Mouse (Mus musculus) adrenal gland, adult 2 months (tissue): ENCODE measurements around the gene Ckm. TPM values are rescaled to one million over a fixed set of nuclear protein-coding genes. Genes with fewer than 3 reads are reported as not detected.

Experiments used
- DNase-seq: peaks from one replicate; pipeline ENCODE4 v3.0.0; 2021
- microRNA-seq, 2 experiments: library from miRNA; unstranded; fragments of <30 nt; microRNA quantifications; one replicate each; pipeline ENCODE4 v1.2.0; 2021
- polyA plus RNA-seq: library from polyadenylated mRNA; depleted of rRNA; stranded (reverse); fragments of >200 nt; gene quantifications from 2 replicates; pipeline ENCODE4 v1.2.3, GENCODE M21; 2012; rRNA removed
- total RNA-seq, 2 experiments: library from RNA; stranded (reverse); gene quantifications; 2 replicates each; pipeline ENCODE4 v1.2.3; 2021

The Ckm gene
- total and polyA plus RNA-seq, 3 experiments, result 1.0 TPM; not detected in 2

DNA sequence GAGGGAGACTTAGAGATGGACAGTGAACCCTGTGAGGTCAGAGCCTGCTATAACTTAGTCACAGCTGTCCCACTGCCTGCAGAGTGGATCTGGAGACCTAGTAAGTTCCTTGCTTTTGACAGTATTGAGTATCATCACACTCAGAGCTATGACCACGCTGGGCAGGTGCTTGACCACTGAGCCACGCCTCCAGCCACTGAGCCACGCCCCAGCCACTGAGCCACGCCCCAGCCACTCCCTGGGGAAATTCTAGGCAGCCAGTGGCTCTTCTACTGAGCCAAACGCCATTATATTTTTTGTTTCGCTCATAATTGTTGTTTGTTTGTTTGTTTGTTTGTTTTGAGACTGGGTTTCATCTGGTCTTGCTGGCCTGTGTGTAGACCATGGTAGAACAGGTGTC, 63.1 kb downstream of the Ckm start:
- peak; percentile 46 for DNase-seq

DNA sequence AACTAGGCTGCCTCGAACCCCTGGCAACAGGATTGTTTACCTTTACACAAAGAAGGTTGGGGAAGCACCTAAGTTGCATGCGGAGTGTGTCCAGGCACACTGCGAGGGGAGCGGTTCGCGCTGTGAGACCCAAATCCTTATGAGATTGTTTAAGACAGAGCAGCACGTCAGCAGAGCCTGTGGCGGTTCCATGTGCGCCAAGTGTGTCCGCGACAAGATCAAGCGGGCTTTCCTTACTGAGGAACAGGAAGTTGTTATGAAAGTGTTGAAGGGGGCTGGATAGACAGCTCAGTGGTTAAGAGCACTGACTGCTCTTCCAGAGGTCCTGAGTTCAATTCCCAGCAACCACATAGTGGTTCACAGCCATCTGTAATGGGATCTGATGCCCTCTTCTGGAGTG, 63.7 kb downstream of the Ckm start:
- no peak for DNase-seq

DNA sequence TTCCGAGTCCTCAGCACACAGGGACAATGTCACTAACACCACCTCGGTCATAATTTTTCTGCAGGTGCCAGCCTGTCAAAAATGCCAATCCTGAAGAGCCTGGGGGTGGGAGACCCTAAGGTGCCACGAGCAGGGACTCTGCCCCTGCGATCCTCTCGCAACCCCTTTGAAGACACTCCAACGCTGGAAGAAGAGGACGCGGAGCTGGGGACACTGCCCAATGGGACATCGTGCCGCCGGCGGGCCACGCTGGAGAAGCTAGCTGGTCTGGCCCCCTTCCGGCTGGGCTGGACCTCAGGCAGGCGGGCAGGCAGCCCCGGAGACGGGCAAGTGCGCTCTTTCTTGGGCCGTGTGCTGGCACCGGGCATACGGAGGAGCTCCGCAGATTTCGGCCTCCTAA, 64.8 kb downstream of the Ckm start:
- DNase-seq, result no peak

DNA sequence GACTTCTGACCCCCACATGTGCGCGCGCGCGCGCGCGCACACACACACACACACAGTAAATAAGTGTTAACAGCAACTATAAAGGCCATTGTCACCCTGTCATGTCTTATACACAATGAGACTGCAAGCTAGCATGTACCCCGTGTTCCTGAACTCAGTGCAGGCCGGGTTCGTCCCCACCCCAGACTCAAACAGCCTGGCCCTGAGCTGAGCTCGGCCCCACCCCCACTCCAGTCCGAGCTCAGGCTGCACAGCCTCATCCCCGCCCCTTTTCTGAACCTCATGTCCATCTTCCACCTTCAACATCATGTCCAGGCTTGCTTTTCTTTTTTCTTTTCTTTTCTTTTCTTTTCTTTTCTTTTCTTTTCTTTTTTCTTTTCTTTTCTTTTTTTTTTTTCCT, 65.7 kb downstream of the Ckm start:
- no peak for DNase-seq

DNA sequence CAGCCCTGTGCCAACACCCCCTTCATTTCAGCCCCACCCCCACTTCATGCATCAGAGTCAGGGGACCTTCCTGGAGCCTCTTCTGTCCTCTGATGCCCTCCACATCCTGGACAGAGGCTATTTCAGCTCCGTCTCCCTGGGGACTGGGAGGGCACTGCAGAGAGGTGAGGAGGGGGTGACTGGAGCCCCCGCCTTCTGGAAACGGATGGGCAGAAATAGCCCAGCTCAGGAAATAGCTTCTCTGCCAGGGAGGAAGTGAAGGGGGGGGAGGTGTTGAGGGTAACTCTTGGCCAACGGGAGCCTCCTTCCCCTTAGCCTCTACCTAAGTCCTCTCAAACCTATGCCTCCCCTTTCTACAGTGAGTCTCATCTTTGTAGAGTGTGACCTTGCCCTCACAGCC, 67.8 kb downstream of the Ckm start:
- DNase-seq, result peak; percentile 78

Small RNA genes within 50 kb of the gene (microRNA-seq; reads per million reads assigned to microRNA genes)
- gene Mir343, result 0 reads per million in 2 experiments

Other genes starting within 250 kb of the Ckm start
- under 1 TPM; 0.41 to 0.58 TPM for gene Gipr, start 238.6 kb upstream of the Ckm start, total RNA-seq
- gene Gipr, start 238.6 kb upstream of the Ckm start, polyA plus RNA-seq, result 1.6 and 2.6 TPM in 2 replicates
- gene Eml2, start 228.4 kb upstream of the Ckm start, total RNA-seq, result 10 to 100 TPM; 34.7 to 69.4 TPM
- 58.2 and 59.7 TPM in 2 replicates for gene Eml2, start 228.4 kb upstream of the Ckm start, polyA plus RNA-seq
- gene Gpr4, start 192.2 kb upstream of the Ckm start, total RNA-seq, result 10 to 100 TPM in 1 of 2 experiments, 1 to 10 TPM in 1; 6.4 to 11.8 TPM
- gene Gpr4, start 192.2 kb upstream of the Ckm start, polyA plus RNA-seq, result 20.4 and 23.8 TPM in 2 replicates
- gene Opa3, start 176.4 kb upstream of the Ckm start, total RNA-seq, result 10 to 100 TPM; 31.2 to 43.5 TPM
- gene Opa3, start 176.4 kb upstream of the Ckm start, polyA plus RNA-seq, result 30.2 and 32.3 TPM in 2 replicates
- 10 to 100 TPM; 45.8 to 55.8 TPM for gene Vasp, start 133.0 kb upstream of the Ckm start, total RNA-seq
- gene Vasp, start 133.0 kb upstream of the Ckm start, polyA plus RNA-seq, result 136 and 143 TPM in 2 replicates
- not detected for gene Ppm1n, start 124.7 kb upstream of the Ckm start, total RNA-seq
- 0.09 and 0.68 TPM in 2 replicates for gene Ppm1n, start 124.7 kb upstream of the Ckm start, polyA plus RNA-seq
- gene Rtn2, start 122.2 kb upstream of the Ckm start, total RNA-seq, result 1 to 10 TPM; 4.2 to 7.4 TPM
- 14.6 and 19.4 TPM in 2 replicates for gene Rtn2, start 122.2 kb upstream of the Ckm start, polyA plus RNA-seq
- gene Fosb, start 94.7 kb upstream of the Ckm start, total RNA-seq, result 10 to 100 TPM in 1 of 2 experiments, 1 to 10 TPM in 1; 5.8 to 34.5 TPM
- gene Fosb, start 94.7 kb upstream of the Ckm start, polyA plus RNA-seq, result 2.6 and 3.2 TPM in 2 replicates
- gene Ercc1, start 60.0 kb upstream of the Ckm start, total RNA-seq, result 10 to 100 TPM; 36.5 to 40.8 TPM
- 36.3 and 37.8 TPM in 2 replicates for gene Ercc1, start 60.0 kb upstream of the Ckm start, polyA plus RNA-seq
- gene Cd3eap, start 45.3 kb upstream of the Ckm start, total RNA-seq, result 10 to 100 TPM; 13.2 to 13.3 TPM
- gene Cd3eap, start 45.3 kb upstream of the Ckm start, polyA plus RNA-seq, result 12.3 and 21.5 TPM in 2 replicates
- gene Ppp1r13l, start 45.0 kb upstream of the Ckm start, total RNA-seq, result 1 to 10 TPM; 6.5 to 8.3 TPM
- 16.9 and 20.2 TPM in 2 replicates for gene Ppp1r13l, start 45.0 kb upstream of the Ckm start, polyA plus RNA-seq
- gene Ercc2, start 22.8 kb upstream of the Ckm start, total RNA-seq, result 10 to 100 TPM; 21.7 to 25.5 TPM
- 92.3 and 94.7 TPM in 2 replicates for gene Ercc2, start 22.8 kb upstream of the Ckm start, polyA plus RNA-seq
- gene Klc3, start 672 bp upstream of the Ckm start, total RNA-seq, result 1 to 10 TPM in 1 of 2 experiments, under 1 TPM in 1; 0.98 to 5.2 TPM
- 1.3 and 3.7 TPM in 2 replicates for gene Klc3, start 672 bp upstream of the Ckm start, polyA plus RNA-seq
- 10 to 100 TPM; 40.5 to 56.8 TPM for gene Mark4, start 54.0 kb downstream of the Ckm start, total RNA-seq
- gene Mark4, start 54.0 kb downstream of the Ckm start, polyA plus RNA-seq, result 71.6 and 79.0 TPM in 2 replicates
- gene Exoc3l2, start 58.6 kb downstream of the Ckm start, total RNA-seq, result 10 to 100 TPM; 31.9 to 58.8 TPM
- 55.3 and 57.9 TPM in 2 replicates for gene Exoc3l2, start 58.6 kb downstream of the Ckm start, polyA plus RNA-seq
- 10 to 100 TPM in 1 of 2 experiments, 1 to 10 TPM in 1; 9.8 to 13.2 TPM for gene Bloc1s3, start 103.6 kb downstream of the Ckm start, total RNA-seq
- 31.9 and 37.2 TPM in 2 replicates for gene Bloc1s3, start 103.6 kb downstream of the Ckm start, polyA plus RNA-seq
- 10 to 100 TPM; 70.2 to 81.4 TPM for gene Trappc6a, start 103.6 kb downstream of the Ckm start, total RNA-seq
- 253 and 254 TPM in 2 replicates for gene Trappc6a, start 103.6 kb downstream of the Ckm start, polyA plus RNA-seq
- under 1 TPM in 1 of 2 experiments, not detected in 1; 0.14 TPM for gene Nkpd1, start 113.1 kb downstream of the Ckm start, total RNA-seq
- gene Nkpd1, start 113.1 kb downstream of the Ckm start, polyA plus RNA-seq, result 0.38 and 0.64 TPM in 2 replicates
- 10 to 100 TPM; 68.3 to 70.8 TPM for gene Ppp1r37, start 158.3 kb downstream of the Ckm start, total RNA-seq
- gene Ppp1r37, start 158.3 kb downstream of the Ckm start, polyA plus RNA-seq, result 159 and 163 TPM in 2 replicates
- gene Zfp296, start 172.5 kb downstream of the Ckm start, total RNA-seq, result under 1 TPM; 0.69 to 0.98 TPM
- gene Zfp296, start 172.5 kb downstream of the Ckm start, polyA plus RNA-seq, result 3.1 and 3.4 TPM in 2 replicates
- gene Gemin7, start 172.8 kb downstream of the Ckm start, total RNA-seq, result 10 to 100 TPM; 83.8 to 84.2 TPM
- gene Gemin7, start 172.8 kb downstream of the Ckm start, polyA plus RNA-seq, result 177 and 183 TPM in 2 replicates
- gene Clasrp, start 199.7 kb downstream of the Ckm start, total RNA-seq, result 10 to 100 TPM; 34.4 to 37.3 TPM
- gene Clasrp, start 199.7 kb downstream of the Ckm start, polyA plus RNA-seq, result 280 and 380 TPM in 2 replicates
- 10 to 100 TPM; 26.5 to 33.9 TPM for gene Relb, start 224.7 kb downstream of the Ckm start, total RNA-seq
- 79.2 and 85.8 TPM in 2 replicates for gene Relb, start 224.7 kb downstream of the Ckm start, polyA plus RNA-seq